Mouse (Mus musculus) mesoderm, embryonic 11.5 days (tissue): ENCODE measurements at regions not wholly inside any gene's neighbourhood (a gene's known extent, or its start where the extent isn't known, plus 50 kb on each side); places are given as distances from the start of the nearest gene placed in this dataset.

ENCODE experiments used
- DNase-seq: peaks from one replicate; pipeline ENCODE4 v3.0.0-alpha.2; 2012; ENCODE audit warnings: low read depth, low spot score

- no peak for DNase-seq
Measured at GRCm38 (mm10) chr11:31783506-31784063, 88.4 kb upstream of the Cpeb4 start.

- no peak for DNase-seq
Measured at GRCm38 (mm10) chr11:31784332-31784901, 87.6 kb upstream of the Cpeb4 start.

- no peak for DNase-seq
Measured at GRCm38 (mm10) chr11:31785160-31785559, 86.9 kb upstream of the Cpeb4 start.

- DNase-seq = no peak
Measured at GRCm38 (mm10) chr11:31787376-31787775, 84.6 kb upstream of the Cpeb4 start.

GRCm38 (mm10) chr11:31787917-31788703 lies 83.9 kb upstream of the Cpeb4 start:
- DNase-seq = no peak

GRCm38 (mm10) chr11:31789967-31790366 lies 82.0 kb upstream of the Cpeb4 start:
- no peak for DNase-seq

- no peak for DNase-seq
Measured at GRCm38 (mm10) chr11:31791264-31791663, 80.7 kb upstream of the Cpeb4 start.

GRCm38 (mm10) chr11:31795084-31795483 lies 76.9 kb upstream of the Cpeb4 start:
- DNase-seq = no peak

GRCm38 (mm10) chr11:31796245-31796644 lies 75.8 kb upstream of the Cpeb4 start:
- DNase-seq = no peak

GRCm38 (mm10) chr11:31801575-31801974 lies 70.4 kb upstream of the Cpeb4 start:
- DNase-seq = no peak

- DNase-seq = no peak
Measured at GRCm38 (mm10) chr11:31803319-31803891, 68.6 kb upstream of the Cpeb4 start.

- DNase-seq = no peak
Measured at GRCm38 (mm10) chr11:31804518-31804917, 67.5 kb upstream of the Cpeb4 start.

GRCm38 (mm10) chr11:31807461-31808215 lies 64.4 kb upstream of the Cpeb4 start:
- DNase-seq = no peak

- DNase-seq = no peak
Measured at GRCm38 (mm10) chr11:31808216-31808838, 63.7 kb upstream of the Cpeb4 start.

- DNase-seq = no peak
Measured at GRCm38 (mm10) chr11:31810011-31810786, 61.8 kb upstream of the Cpeb4 start.

- DNase-seq = no peak
Measured at GRCm38 (mm10) chr11:31812215-31812614, 59.8 kb upstream of the Cpeb4 start.

GRCm38 (mm10) chr11:31814616-31815015 lies 57.4 kb upstream of the Cpeb4 start:
- DNase-seq = no peak

GRCm38 (mm10) chr11:31815855-31816488 lies 56.0 kb upstream of the Cpeb4 start:
- no peak for DNase-seq

- DNase-seq = no peak
Measured at GRCm38 (mm10) chr11:31818032-31818431, 54.0 kb upstream of the Cpeb4 start.

GRCm38 (mm10) chr11:31819964-31820363 lies 52.0 kb upstream of the Cpeb4 start:
- no peak for DNase-seq
